Comparison of ENCODE assay signal across 8 mouse cellular contexts in the genomic region with DNA sequence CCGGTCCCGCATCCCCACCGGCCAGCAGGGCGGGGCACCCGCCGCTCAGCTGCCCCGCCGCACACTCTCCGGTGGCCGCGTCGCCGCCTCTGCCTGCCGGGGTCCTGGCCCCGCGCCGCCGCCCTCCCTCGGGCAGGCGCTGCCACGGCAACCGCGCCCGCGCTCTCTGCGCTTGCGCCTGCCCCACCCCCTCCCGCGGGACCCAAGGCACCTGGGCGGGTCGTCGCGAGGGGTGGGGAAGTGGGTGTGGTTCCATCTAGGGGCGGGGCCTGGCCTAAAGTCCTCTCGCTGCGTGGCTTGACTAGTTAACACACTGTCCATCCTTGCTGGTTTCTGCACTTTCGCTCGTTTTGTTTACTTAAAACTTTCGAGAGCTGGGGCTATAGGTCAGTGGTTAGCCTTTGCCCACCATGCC. TPM values are rescaled to one million over a fixed set of nuclear protein-coding genes. Genes with fewer than 3 reads are reported as not detected.
DNase-seq lines count a peak whose midpoint lies in the region; ATAC-seq lines count a peak whose summit lies in the region.

A gene (minus strand): TSS at position 163 of the 415 bp plus-strand sequence.

- H3K27me3 ChIP-seq in intestine, embryonic 15.5 days (replicated peaks) = no peaks in the 10 kb centered on the region

- H3K4me3 ChIP-seq in intestine, embryonic 15.5 days (replicated peaks) = peak within 1 kb of the TSS; percentile 68

- H3K27ac ChIP-seq in intestine, embryonic 15.5 days = peak within 1 kb of the TSS; percentile 20; the same call in 1 of the 2 replicates

- DNase-seq in adrenal gland, adult 8-10 months = peak; percentile 91
- DNase-seq in embryo, embryonic 11.5 days (ENCODE audit: low read depth, low spot score) = peak; percentile 88
- peak; percentile 91 to 94 for DNase-seq in gastrocnemius, postnatal 36 days
- DNase-seq in left cerebral cortex, postnatal 14 days (ENCODE audit: low spot score in 2 of 2) = peak; percentile 87 to 91
- peak; percentile 93 for DNase-seq in right cerebral cortex, postnatal 14 days
- DNase-seq in urinary bladder, postnatal 25 days (ENCODE audit: low spot score) = peak; percentile 92

- no peaks in the 10 kb centered on the region for H3K9me3 ChIP-seq in intestine, embryonic 15.5 days

- H3K36me3 ChIP-seq in intestine, embryonic 15.5 days = 0 out of 2 replicates have a peak, but pooled peaks cover 3% of the 10 kb centered on the region

- H3K9ac ChIP-seq in intestine, embryonic 15.5 days = peak within 1 kb of the TSS; percentile 66

- intact Hi-C loops in gastrocnemius, postnatal 36 days (cut with DNase I) = no loop called here
- intact Hi-C loops in left cerebral cortex, postnatal 14 days (cut with DNase I) = no loop called here

- peak within 1 kb of the TSS; percentile 86 for H3K4me2 ChIP-seq in intestine, embryonic 15.5 days (replicated peaks)

- WGBS in intestine, embryonic 15.5 days = under 1% methylated on average over 38 of the region's 39 CpGs

- peak; percentile 98 for ATAC-seq in intestine, embryonic 15.5 days
- ATAC-seq in megakaryocyte-erythroid progenitor cell, adult 5-6 weeks (replicated peaks; ENCODE audit: low FRiP score, low TSS enrichment, poor library complexity, severe bottlenecking) = peak; percentile 72

- H3K4me1 ChIP-seq in intestine, embryonic 15.5 days (replicated peaks) = peaks cover 15% of the 10 kb centered on the region

RNA-seq across cellular contexts. Expression of the gene that starts here (rescaled TPM):
- 10 to 100 TPM; 24.9 to 32.9 (median 26.9) TPM for total RNA-seq in adrenal gland, adult 8-10 months (2022)
- total RNA-seq in gastrocnemius, postnatal 36 days (2021) = 1 to 10 TPM; 7.6 to 8.4 TPM
- polyA plus RNA-seq in intestine, embryonic 15.5 days (2015; fragmentation: Nextera tagmentation; extraction: Ambion mirVana) = 21.1 and 24.1 TPM in 2 replicates
- 10 to 100 TPM; 23.4 to 23.9 TPM for total RNA-seq in left cerebral cortex, postnatal 14 days (2021)
- total RNA-seq in megakaryocyte-erythroid progenitor cell, adult 5-6 weeks (2014; fragmentation: Nextera tagmentation) = 126 and 134 TPM in 2 replicates
- total RNA-seq in megakaryocyte-erythroid progenitor cell, adult 5-6 weeks (2017) = 101 and 146 TPM in 2 replicates

Comparison
In these comparisons a context has a peak if more than half of its experiments do, and no peak if none do; other contexts are left out.
1. Peak in every context shown above with its lines: DNase-seq, ATAC-seq, H3K4me3 ChIP-seq and H3K27ac ChIP-seq.